Mouse (Mus musculus): ENCODE measurements around the gene Vmn1r33. TPM values are rescaled to one million over a fixed set of nuclear protein-coding genes. Genes with fewer than 3 reads are reported as not detected.

Vmn1r33 gene
- not detected for polyA plus RNA-seq (2014; fragmentation: Illumina TruSeq; extraction: RNeasy Lipid Tissue Mini Kit (QIAGEN cat#74804); ENCODE audit: low read depth, low replicate concordance)

DNA sequence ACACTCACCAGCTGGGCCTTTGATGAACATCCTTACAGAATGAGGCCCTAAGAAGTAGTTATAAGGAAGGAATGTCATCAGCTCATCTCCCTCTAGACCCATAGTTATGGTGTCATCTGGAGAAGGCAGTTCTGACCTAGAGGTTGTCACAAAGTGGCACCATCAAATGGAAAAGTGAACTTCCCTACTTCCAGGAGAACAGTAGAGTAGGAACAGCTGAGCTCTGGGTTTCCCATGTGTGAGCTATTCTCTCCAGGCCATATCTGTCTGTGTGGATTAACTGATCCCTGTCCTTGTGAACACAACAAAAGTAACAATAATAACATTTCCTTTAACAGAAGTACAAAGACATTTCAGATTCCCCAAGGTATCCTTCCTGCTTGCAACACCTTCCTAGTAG, at the start of gene Vmn1r33:
Vmn1r33 (minus strand) TSS at position 101 of the 400 bp plus-strand sequence.

DNA sequence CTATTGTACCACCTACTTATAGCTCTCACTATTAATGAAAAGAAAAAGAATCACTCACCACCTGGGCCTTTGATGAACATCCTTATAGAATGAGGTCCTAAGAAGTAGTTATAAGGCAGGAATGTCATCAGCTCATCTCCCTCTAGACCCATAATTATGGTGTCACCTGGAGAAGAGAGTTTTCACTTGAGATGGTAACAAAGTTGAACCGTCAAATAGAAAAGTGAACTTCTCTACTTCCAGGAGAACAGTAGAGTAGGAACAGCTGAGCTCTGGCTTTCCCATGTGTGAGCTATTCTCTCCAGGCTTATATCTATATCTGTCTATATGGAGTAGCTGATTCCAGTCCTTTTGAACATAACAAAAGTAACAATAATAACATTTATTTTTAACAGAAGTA, 25.7 kb upstream of the Vmn1r33 start, which contains the start of gene Vmn1r34:
Vmn1r34 (minus strand) TSS at position 101 of the 400 bp plus-strand sequence.

Other genes with a start within 250 kb of the Vmn1r33 start
- gene Mad2l1, start 82.9 kb downstream of the Vmn1r33 start, polyA plus RNA-seq (2014; fragmentation: Illumina TruSeq; extraction: RNeasy Lipid Tissue Mini Kit (QIAGEN cat#74804); ENCODE audit: low read depth, low replicate concordance), result 53.2 TPM
- not detected for gene Vmn1r32, start 58.2 kb downstream of the Vmn1r33 start, polyA plus RNA-seq (2014; fragmentation: Illumina TruSeq; extraction: RNeasy Lipid Tissue Mini Kit (QIAGEN cat#74804); ENCODE audit: low read depth, low replicate concordance)
- gene Vmn1r34, start 25.6 kb upstream of the Vmn1r33 start, polyA plus RNA-seq (2014; fragmentation: Illumina TruSeq; extraction: RNeasy Lipid Tissue Mini Kit (QIAGEN cat#74804); ENCODE audit: low read depth, low replicate concordance), result not detected
- gene Vmn1r35, start 67.6 kb upstream of the Vmn1r33 start, polyA plus RNA-seq (2014; fragmentation: Illumina TruSeq; extraction: RNeasy Lipid Tissue Mini Kit (QIAGEN cat#74804); ENCODE audit: low read depth, low replicate concordance), result not detected
- gene Vmn1r36, start 100.9 kb upstream of the Vmn1r33 start, polyA plus RNA-seq (2014; fragmentation: Illumina TruSeq; extraction: RNeasy Lipid Tissue Mini Kit (QIAGEN cat#74804); ENCODE audit: low read depth, low replicate concordance), result not detected
- gene Vmn1r37, start 111.1 kb upstream of the Vmn1r33 start, polyA plus RNA-seq (2014; fragmentation: Illumina TruSeq; extraction: RNeasy Lipid Tissue Mini Kit (QIAGEN cat#74804); ENCODE audit: low read depth, low replicate concordance), result not detected
- not detected for gene Vmn1r38, start 164.3 kb upstream of the Vmn1r33 start, polyA plus RNA-seq (2014; fragmentation: Illumina TruSeq; extraction: RNeasy Lipid Tissue Mini Kit (QIAGEN cat#74804); ENCODE audit: low read depth, low replicate concordance)
- gene Vmn1r39, start 192.3 kb upstream of the Vmn1r33 start, polyA plus RNA-seq (2014; fragmentation: Illumina TruSeq; extraction: RNeasy Lipid Tissue Mini Kit (QIAGEN cat#74804); ENCODE audit: low read depth, low replicate concordance), result not detected

Data from sigmoid colon, adult 10 weeks (tissue).